Mouse (Mus musculus) forebrain, postnatal 0 days (tissue): Measurements from ENCODE around the gene Atp11b. TPM values are rescaled to one million over a fixed set of nuclear protein-coding genes. Genes with fewer than 3 reads are reported as not detected.
A peak's percentile ranks its signal among the peaks of the same experiment; 100 is the strongest.

Experiments used
- ATAC-seq: fragments of 200-750 bp; cut with Nextera tagmentation; 2 replicates; pipeline ENCODE4 v1.8.0; 2017; ENCODE audit warnings: mild to moderate bottlenecking, moderate library complexity
- DNase-seq: peaks from one replicate; pipeline ENCODE4 v3.0.0-alpha.2; 2015
- H3K27ac ChIP-seq: fragments of 300-500 bp; sonication (generic); 2 replicates; pipeline ENCODE4 v1.5.1; 2014; ENCODE audit warnings: low read depth, mild to moderate bottlenecking, antibody characterized with exemption, low read length, moderate library complexity, mixed read lengths
- H3K27me3 ChIP-seq: fragments of 300-500 bp; sonication (generic); 2 replicates; pipeline ENCODE4 v1.6.1; 2014; ENCODE audit warnings: mild to moderate bottlenecking, low read length, mixed read lengths; ENCODE audit not compliant: insufficient read depth
- H3K36me3 ChIP-seq: fragments of 300-500 bp; sonication (generic); 2 replicates; pipeline ENCODE4 v1.6.1; 2014; ENCODE audit warnings: mild to moderate bottlenecking, moderate library complexity; ENCODE audit not compliant: insufficient read depth
- H3K4me1 ChIP-seq: fragments of 300-500 bp; sonication (generic); 2 replicates; pipeline ENCODE4 v1.6.1; 2014; ENCODE audit warnings: antibody characterized with exemption; ENCODE audit not compliant: insufficient read depth
- H3K4me2 ChIP-seq: fragments of 300-500 bp; sonication (generic); 2 replicates; pipeline ENCODE4 v1.6.1; 2014; ENCODE audit warnings: low read depth, mild to moderate bottlenecking, moderate library complexity
- H3K4me3 ChIP-seq: fragments of 300-500 bp; sonication (generic); 2 replicates; pipeline ENCODE4 v1.5.1; 2014; ENCODE audit warnings: low read depth, low read length, mixed read lengths
- H3K9ac ChIP-seq: fragments of 300-500 bp; sonication (generic); 2 replicates; pipeline ENCODE4 v1.6.1; 2014; ENCODE audit warnings: mild to moderate bottlenecking
- H3K9me3 ChIP-seq: fragments of 300-500 bp; sonication (generic); 2 replicates; pipeline ENCODE4 v1.6.1; 2016; ENCODE audit warnings: low read length
- CTCF ChIP-seq: sonication (generic); IDR thresholded peaks from 2 replicates; pipeline ENCODE4 v1.5.1; 2016; ENCODE audit warnings: antibody characterized with exemption, control low read depth, low read depth
- whole genome bisulfite sequencing: fragments of 180-500 bp; shearing (Covaris S2); extraction: QIAGEN DNeasy Blood & Tissue Kit; methylation state at CpG from one replicate; pipeline ENCODE4 v1.1.7; 2014; 5-methylcytosine and 5-hydroxymethylcytosine counted together
- polyA plus RNA-seq: library from polyadenylated mRNA; unstranded; fragments of >200 nt; fragmentation: Nextera tagmentation; extraction: Ambion mirVana; gene quantifications from 2 replicates; pipeline ENCODE4 v1.2.1, GENCODE M21; 2015
- total RNA-seq: library from RNA; depleted of rRNA; stranded (reverse); fragments of >200 nt; gene quantifications from 2 replicates; pipeline ENCODE4 v1.2.3, GENCODE M21; 2014

Atp11b gene
- total and polyA plus RNA-seq, 2 experiments from 2014 or later, result 19.4 to 56.4 TPM

- H3K9ac ChIP-seq, result no peak overlapping the region
- WGBS, result 85% methylated on average over 3 of the region's 3 CpGs
- no peak overlapping the region for H3K4me2 ChIP-seq
- no peak for ATAC-seq
- H3K4me1 ChIP-seq, result no peaks in the 10 kb centered on the region
- H3K27ac ChIP-seq, result no peak overlapping the region
- TF ChIP-seq CTCF, result no peak
- H3K9me3 ChIP-seq, result no peaks in the 10 kb centered on the region
- H3K4me3 ChIP-seq, result no peak overlapping the region
- H3K36me3 ChIP-seq, result no peaks in the 10 kb centered on the region
- H3K27me3 ChIP-seq, result no peaks in the 10 kb centered on the region
- no peak for DNase-seq
Observed at GRCm38 (mm10) chr3:35779748-35780147, 25.8 kb downstream of the Atp11b start.

GRCm38 (mm10) chr3:35802040-35802439 is 48.1 kb downstream of the Atp11b start:
- TF ChIP-seq CTCF, result no peak
- WGBS, result 96% methylated on average over 2 of the region's 2 CpGs
- no peak for DNase-seq

GRCm38 (mm10) chr3:35819887-35820286 is 66.0 kb downstream of the Atp11b start:
- H3K27me3 ChIP-seq, result no peaks in the 10 kb centered on the region
- WGBS, result 96% methylated on average over 3 of the region's 3 CpGs
- ATAC-seq, result no peak
- no peak for TF ChIP-seq CTCF
- H3K4me2 ChIP-seq, result no peak overlapping the region
- DNase-seq, result no peak
- no peaks in the 10 kb centered on the region for H3K4me1 ChIP-seq
- H3K36me3 ChIP-seq, result peaks cover 16% of the 10 kb centered on the region
- no peak overlapping the region for H3K9ac ChIP-seq
- no peak overlapping the region for H3K4me3 ChIP-seq
- H3K9me3 ChIP-seq, result no peaks in the 10 kb centered on the region
- no peak overlapping the region for H3K27ac ChIP-seq

More at GRCm38 (mm10) chr3:35802040-35802439, 48.1 kb downstream of the Atp11b start:
- Histone ChIP-seq H3K9me3 (no peaks in the 10 kb centered on the region), H3K27me3 (no peaks in the 10 kb centered on the region), H3K9ac (no peak overlapping the region), H3K4me3 (no peak overlapping the region), H3K4me2 (no peak overlapping the region), H3K36me3 (peaks cover 28% of the 10 kb centered on the region), H3K27ac (no peak overlapping the region), H3K4me1 (no peaks in the 10 kb centered on the region)
- no peak for ATAC-seq

- Histone ChIP-seq H3K27me3 (no peaks in the 10 kb centered on the region), H3K4me1 (no peaks in the 10 kb centered on the region), H3K27ac (no peak overlapping the region), H3K9me3 (no peaks in the 10 kb centered on the region), H3K9ac (no peak overlapping the region), H3K4me2 (no peak overlapping the region), H3K4me3 (no peak overlapping the region), H3K36me3 (peaks cover 16% of the 10 kb centered on the region)
- DNase-seq (no peak), ATAC-seq (no peak)
- TF ChIP-seq CTCF, result no peak
- WGBS, result 95% methylated on average over 3 of the region's 3 CpGs
Observed at GRCm38 (mm10) chr3:35822036-35822435, 68.1 kb downstream of the Atp11b start.

GRCm38 (mm10) chr3:35849326-35849725 is 95.4 kb downstream of the Atp11b start:
- no peak overlapping the region for H3K4me2 ChIP-seq
- 91% methylated on average over 9 of the region's 9 CpGs for WGBS
- H3K9ac ChIP-seq, result no peak overlapping the region
- no peak overlapping the region for H3K27ac ChIP-seq
- no peaks in the 10 kb centered on the region for H3K27me3 ChIP-seq
- H3K4me1 ChIP-seq, result no peaks in the 10 kb centered on the region
- H3K9me3 ChIP-seq, result no peaks in the 10 kb centered on the region
- H3K4me3 ChIP-seq, result no peak overlapping the region
- no peak for TF ChIP-seq CTCF
- no peak for DNase-seq
- peaks cover 16% of the 10 kb centered on the region for H3K36me3 ChIP-seq
- no peak for ATAC-seq

GRCm38 (mm10) chr3:35883267-35883666 is 129.4 kb downstream of the Atp11b start:
- Histone ChIP-seq H3K4me3 (no peak overlapping the region), H3K27me3 (no peaks in the 10 kb centered on the region), H3K4me1 (no peaks in the 10 kb centered on the region), H3K36me3 (no peaks in the 10 kb centered on the region), H3K27ac (no peak overlapping the region), H3K9me3 (no peaks in the 10 kb centered on the region), H3K4me2 (no peak overlapping the region), H3K9ac (no peak overlapping the region)
- no peak for ATAC-seq
- DNase-seq, result no peak
- TF ChIP-seq CTCF, result peak; percentile 33

GRCm38 (mm10) chr3:35889531-35889930 is 135.6 kb downstream of the Atp11b start:
- Histone ChIP-seq H3K4me1 (no peaks in the 10 kb centered on the region), H3K4me2 (no peak overlapping the region), H3K36me3 (no peaks in the 10 kb centered on the region; the same call in 1 of the 2 replicates), H3K27me3 (no peaks in the 10 kb centered on the region), H3K4me3 (no peak overlapping the region), H3K9me3 (no peaks in the 10 kb centered on the region), H3K27ac (no peak overlapping the region), H3K9ac (no peak overlapping the region)
- DNase-seq (no peak), ATAC-seq (no peak)
- 93% methylated on average over 2 of the region's 2 CpGs for WGBS
- TF ChIP-seq CTCF, result no peak

- Histone ChIP-seq H3K27ac (no peak overlapping the region), H3K4me1 (no peaks in the 10 kb centered on the region), H3K9me3 (no peaks in the 10 kb centered on the region), H3K4me3 (no peak overlapping the region), H3K27me3 (no peaks in the 10 kb centered on the region), H3K4me2 (no peak overlapping the region), H3K36me3 (peaks cover 2% of the 10 kb centered on the region; the same call in 1 of the 2 replicates), H3K9ac (no peak overlapping the region)
- no peak for ATAC-seq
- 95% methylated on average over 4 of the region's 4 CpGs for WGBS
- no peak for DNase-seq
- no peak for TF ChIP-seq CTCF
Observed at GRCm38 (mm10) chr3:35891123-35891522, 137.2 kb downstream of the Atp11b start.
